ENCODE assay signal across 9 mouse cellular contexts in the genomic region with DNA sequence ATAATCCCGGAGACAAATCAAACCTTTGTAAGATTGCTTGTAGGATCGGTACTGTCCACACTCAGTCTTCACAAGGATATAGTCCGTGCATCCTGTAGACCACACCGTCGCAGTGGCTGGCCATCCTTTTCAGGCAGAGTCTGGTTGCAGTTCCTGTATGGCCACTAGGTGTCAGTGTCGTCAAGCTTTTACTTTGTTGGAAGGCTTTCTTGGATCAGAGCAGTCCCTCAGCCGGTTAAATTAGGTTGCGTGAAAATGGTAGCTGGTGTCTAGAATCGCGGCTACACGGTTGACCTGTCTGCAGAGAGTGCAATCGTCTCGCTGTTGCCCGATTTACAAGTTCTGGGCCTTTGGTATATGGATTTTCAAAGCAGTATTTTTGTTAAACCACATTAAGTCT.
A peak's percentile ranks its signal among the peaks of the same experiment; 100 is the strongest.
DNase-seq lines count a peak whose midpoint lies in the region; ATAC-seq and TF ChIP-seq lines count a peak whose summit lies in the region.
"Had no signal": no experiment of that assay in that cellular context is flagged by ENCODE, and none has a peak within 500 bp of the region (broad histone marks: within the 10 kb centered on the region; RNA-seq: fewer than 3 reads in every experiment).

No protein-coding gene starts in this region.

- peak; percentile 93 for TF ChIP-seq CTCF in kidney, adult 2 months (conservative IDR thresholded peaks at IDR 0.05; ENCODE audit: insufficient read depth, insufficient read length, low read depth, low read length)
- TF ChIP-seq CTCF in spleen, adult 2 months (IDR thresholded peaks at IDR 0.05; ENCODE audit: extremely low read depth, insufficient read depth, insufficient read length, insufficient replicate concordance) = peak; percentile 75; the same call in 1 of the 2 replicates

- H3K27ac ChIP-seq in embryonic facial prominence, embryonic 12.5 days = no peak overlapping the region
- no peak overlapping the region for H3K27ac ChIP-seq in kidney, adult 2 months (ENCODE audit: insufficient read depth, low read depth, low read length)
- H3K27ac ChIP-seq in limb, embryonic 11.5 days (replicated peaks; ENCODE audit: low read depth, low read length) = no peak overlapping the region
- H3K27ac ChIP-seq in midbrain, embryonic 16.5 days (ENCODE audit: low read length) = no peak overlapping the region
- no peak overlapping the region for H3K27ac ChIP-seq in spleen, adult 2 months (ENCODE audit: insufficient read depth, low read length)

- H3K4me2 ChIP-seq in embryonic facial prominence, embryonic 12.5 days (replicated peaks) = no peak overlapping the region
- no peak overlapping the region for H3K4me2 ChIP-seq in limb, embryonic 11.5 days (ENCODE audit: low read depth, severe bottlenecking)
- H3K4me2 ChIP-seq in midbrain, embryonic 16.5 days (ENCODE audit: low read length) = peak overlapping the region; percentile 35

- H3K9me3 ChIP-seq in embryonic facial prominence, embryonic 12.5 days = no peaks in the 10 kb centered on the region
- H3K9me3 ChIP-seq in limb, embryonic 11.5 days (ENCODE audit: control insufficient read depth, low read length) = no peaks in the 10 kb centered on the region
- H3K9me3 ChIP-seq in midbrain, embryonic 16.5 days (replicated peaks; ENCODE audit: control insufficient read depth, low read length, poor library complexity, severe bottlenecking) = no peaks in the 10 kb centered on the region

- H3K9ac ChIP-seq in embryonic facial prominence, embryonic 12.5 days = no peak overlapping the region
- H3K9ac ChIP-seq in limb, embryonic 11.5 days (ENCODE audit: low read length) = no peak overlapping the region
- H3K9ac ChIP-seq in midbrain, embryonic 16.5 days (ENCODE audit: low read depth, low read length) = peak overlapping the region; percentile 21; the same call in 1 of the 2 replicates

- peak; percentile 52; the same call in 1 of the 2 replicates for ATAC-seq in embryonic facial prominence, embryonic 12.5 days (ENCODE audit: insufficient number of reproducible peaks, insufficient read depth, low FRiP score, low TSS enrichment)
- ATAC-seq in limb, embryonic 11.5 days (ENCODE audit: insufficient number of reproducible peaks, low FRiP score, low TSS enrichment, low read depth) = peak; percentile 62; the same call in 1 of the 2 replicates
- ATAC-seq in midbrain, embryonic 16.5 days = peak; percentile 82

- TF ChIP-seq POLR2A in kidney, adult 2 months (IDR thresholded peaks at IDR 0.05; ENCODE audit: low read depth, low read length) = no peak
- no peak for TF ChIP-seq POLR2A in spleen, adult 2 months (IDR thresholded peaks at IDR 0.05; ENCODE audit: low read depth, low read length)

- 0 out of 2 replicates have a peak, but pooled peaks cover 3% of the 10 kb centered on the region for H3K27me3 ChIP-seq in embryonic facial prominence, embryonic 12.5 days
- no peaks in the 10 kb centered on the region for H3K27me3 ChIP-seq in kidney, adult 2 months (replicated peaks; ENCODE audit: control insufficient read depth, insufficient read depth, low read length)
- no peaks in the 10 kb centered on the region for H3K27me3 ChIP-seq in limb, embryonic 11.5 days (ENCODE audit: control insufficient read depth, insufficient read depth, low read length)
- no peaks in the 10 kb centered on the region for H3K27me3 ChIP-seq in midbrain, embryonic 16.5 days (ENCODE audit: control insufficient read depth, insufficient read depth, low read depth, low read length)
- no peaks in the 10 kb centered on the region for H3K27me3 ChIP-seq in spleen, adult 2 months (ENCODE audit: control insufficient read depth, insufficient read depth, low read length)

- no peaks in the 10 kb centered on the region for H3K36me3 ChIP-seq in embryonic facial prominence, embryonic 12.5 days
- no peaks in the 10 kb centered on the region for H3K36me3 ChIP-seq in kidney, adult 2 months (ENCODE audit: control insufficient read depth, insufficient read depth, low read length)
- no peaks in the 10 kb centered on the region for H3K36me3 ChIP-seq in limb, embryonic 11.5 days (ENCODE audit: control insufficient read depth, insufficient read depth, low read length)
- no peaks in the 10 kb centered on the region for H3K36me3 ChIP-seq in midbrain, embryonic 16.5 days (ENCODE audit: control insufficient read depth, insufficient read depth, low read length)
- no peaks in the 10 kb centered on the region for H3K36me3 ChIP-seq in spleen, adult 2 months (ENCODE audit: control insufficient read depth, insufficient read depth, low read length)
- H3K36me3 ChIP-seq: G1E had no signal

- DNase-seq in 3134 (ENCODE audit: extremely low read depth, insufficient read length, low spot score) = peak; percentile 33
- peak; percentile 75 to 78 for DNase-seq in adrenal gland, postnatal 36 days
- DNase-seq in heart, adult 11 months = peak; percentile 92
- DNase-seq in kidney, adult 2 months = peak; percentile 72
- peak; percentile 90 for DNase-seq in limb, embryonic 11.5 days (ENCODE audit: low spot score)
- DNase-seq in spleen, adult 2 months (ENCODE audit: low read depth in 1 of 2, low spot score in 2 of 2) = peak in 1 of 2 experiments; percentile 42

- H3K4me3 ChIP-seq in embryonic facial prominence, embryonic 12.5 days = no peak overlapping the region
- H3K4me3 ChIP-seq in kidney, adult 2 months (ENCODE audit: insufficient read depth, low read depth, low read length) = no peak overlapping the region
- H3K4me3 ChIP-seq in limb, embryonic 11.5 days (ENCODE audit: low read depth, low read length) = no peak overlapping the region
- no peak overlapping the region for H3K4me3 ChIP-seq in midbrain, embryonic 16.5 days (ENCODE audit: low read depth, low read length)
- no peak overlapping the region for H3K4me3 ChIP-seq in spleen, adult 2 months (ENCODE audit: extremely low read depth, insufficient read depth, insufficient read length)

- H3K4me1 ChIP-seq in embryonic facial prominence, embryonic 12.5 days = no peaks in the 10 kb centered on the region
- H3K4me1 ChIP-seq in kidney, adult 2 months (ENCODE audit: control insufficient read depth, insufficient read depth, low read length) = no peaks in the 10 kb centered on the region
- H3K4me1 ChIP-seq in limb, embryonic 11.5 days (ENCODE audit: control insufficient read depth, insufficient read depth, low read length) = no peaks in the 10 kb centered on the region
- H3K4me1 ChIP-seq in midbrain, embryonic 16.5 days (ENCODE audit: control insufficient read depth, insufficient read depth, low read length) = no peaks in the 10 kb centered on the region
- H3K4me1 ChIP-seq in spleen, adult 2 months (ENCODE audit: control insufficient read depth, insufficient read depth, insufficient read length) = no peaks in the 10 kb centered on the region

- WGBS in embryonic facial prominence, embryonic 12.5 days = 8% methylated on average over 14 of the region's 14 CpGs
- 6% methylated on average over 14 of the region's 14 CpGs for WGBS in kidney, adult 2 months
- WGBS in limb, embryonic 11.5 days = 11% methylated on average over 14 of the region's 14 CpGs
- WGBS in midbrain, embryonic 16.5 days = 8% methylated on average over 14 of the region's 14 CpGs
- 11% methylated on average over 14 of the region's 14 CpGs for WGBS in spleen, adult 2 months
